Mouse (Mus musculus) urinary bladder, adult 2 months (tissue): ENCODE measurements around the gene Slc16a12. TPM values are rescaled to one million over a fixed set of nuclear protein-coding genes. Genes with fewer than 3 reads are reported as not detected.
"Not testable (repeated sequence)": the region's sequence is repeated elsewhere in the genome, so short reads cannot be mapped to it uniquely, and the experiment has no call there.

Experiments
- DNase-seq: peaks from one replicate; pipeline ENCODE4 v3.0.0; 2022; ENCODE audit warnings: low spot score
- polyA plus RNA-seq: library from polyadenylated mRNA; depleted of rRNA; stranded (reverse); fragments of >200 nt; gene quantifications from 2 replicates; pipeline ENCODE4 v1.2.3, GENCODE M21; 2012; rRNA removed

The Slc16a12 gene
- 9.0 and 13.4 TPM in 2 replicates for polyA plus RNA-seq

DNA sequence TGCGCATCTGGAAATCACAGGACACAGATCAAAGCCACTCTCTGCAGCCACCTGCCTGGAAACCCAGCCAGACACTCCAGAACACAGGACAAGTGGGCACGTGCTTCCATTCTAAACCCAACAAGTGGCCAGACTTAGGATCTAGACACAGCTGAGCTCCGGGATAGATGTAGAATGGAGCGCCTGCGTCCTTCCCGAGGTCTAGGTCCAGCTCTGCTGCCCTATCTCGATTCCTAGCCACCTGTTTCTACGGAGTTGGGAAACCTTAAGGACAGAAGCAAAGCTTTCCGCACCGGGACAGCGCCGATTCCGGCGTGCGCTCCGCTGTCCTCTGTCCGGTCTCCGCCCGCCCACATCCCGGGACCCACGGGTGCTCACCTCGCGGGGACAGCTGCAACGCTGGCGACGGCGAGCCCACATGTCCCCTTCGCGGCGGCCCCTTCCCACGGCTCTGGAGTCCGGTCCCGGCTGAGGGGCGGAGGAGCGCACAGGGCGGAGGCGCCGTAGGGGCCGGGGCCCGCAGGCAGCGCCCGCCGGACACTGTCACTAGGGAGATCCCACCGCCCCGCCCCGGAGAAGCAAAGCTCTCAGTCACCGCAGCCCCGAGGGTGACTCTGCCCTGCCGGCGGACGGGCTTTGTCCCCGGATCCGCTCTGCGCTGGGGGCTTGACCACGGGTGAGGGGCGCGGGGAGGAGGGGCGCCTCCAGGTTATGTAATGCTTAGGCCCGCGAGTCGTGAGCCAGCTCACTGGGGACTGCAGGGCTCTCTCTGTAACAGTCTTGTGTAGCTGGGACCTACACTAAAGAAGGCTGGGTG, at the start of gene Slc16a12:
Slc16a12 (minus strand) TSS at position 602 of the 817 bp plus-strand sequence.
- no peak for DNase-seq

DNA sequence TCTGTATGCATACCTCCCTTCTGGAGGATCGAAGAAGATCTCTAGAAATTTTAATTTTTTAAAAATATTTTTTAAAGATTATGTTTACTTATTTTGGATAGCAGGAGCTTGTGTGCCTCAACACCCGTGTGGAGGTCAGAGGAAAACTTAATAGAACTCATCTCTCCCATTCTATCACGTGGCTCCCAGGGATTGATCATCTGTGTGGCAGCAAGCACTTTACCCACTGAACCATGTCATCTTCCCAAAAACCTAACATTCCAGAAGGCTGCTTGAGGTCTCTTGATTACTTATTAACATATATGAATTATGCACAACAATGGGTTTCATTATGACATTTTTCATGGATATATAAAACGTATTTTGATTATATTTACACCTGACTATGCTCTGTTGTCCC, 49.3 kb upstream of the Slc16a12 start:
- no peak for DNase-seq

DNA sequence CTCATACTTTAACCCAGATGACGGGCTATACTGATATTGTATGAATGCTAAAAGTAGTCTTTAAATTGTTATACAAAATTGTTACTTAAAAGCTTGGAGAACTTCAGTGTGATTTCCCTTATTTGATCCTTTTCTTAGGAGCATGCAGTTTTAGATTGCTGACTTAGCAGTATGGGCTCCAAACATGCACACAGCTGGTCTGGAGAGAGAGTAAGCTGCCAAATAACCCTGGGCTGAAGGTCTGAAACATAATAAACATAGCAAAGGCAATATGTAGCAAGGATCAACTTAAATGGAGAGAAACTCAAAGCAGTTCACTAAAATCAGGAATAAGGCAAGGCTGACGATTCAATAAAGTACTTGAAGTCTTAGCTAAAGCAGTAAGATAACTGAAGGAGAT, 35.4 kb upstream of the Slc16a12 start:
- DNase-seq, result no peak

DNA sequence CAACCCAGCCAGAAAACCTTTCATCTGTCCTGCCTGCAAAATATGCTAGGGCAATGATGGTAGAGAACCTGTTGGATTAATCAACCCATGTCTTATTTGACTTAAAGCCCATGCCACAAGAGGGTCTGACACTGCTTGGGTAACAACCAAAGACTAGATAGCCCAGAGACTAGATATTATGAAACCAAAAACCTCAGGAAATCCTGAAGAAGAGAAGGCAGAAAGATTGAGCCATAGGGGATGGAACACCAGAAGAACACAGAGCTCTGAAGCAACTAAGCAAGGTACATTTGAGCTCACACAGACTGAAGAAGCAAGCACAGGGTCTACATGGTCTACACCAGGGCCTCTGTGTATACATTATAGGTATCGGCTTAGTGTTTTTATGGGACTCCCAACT, 31.9 kb upstream of the Slc16a12 start:
- DNase-seq, result no peak

DNA sequence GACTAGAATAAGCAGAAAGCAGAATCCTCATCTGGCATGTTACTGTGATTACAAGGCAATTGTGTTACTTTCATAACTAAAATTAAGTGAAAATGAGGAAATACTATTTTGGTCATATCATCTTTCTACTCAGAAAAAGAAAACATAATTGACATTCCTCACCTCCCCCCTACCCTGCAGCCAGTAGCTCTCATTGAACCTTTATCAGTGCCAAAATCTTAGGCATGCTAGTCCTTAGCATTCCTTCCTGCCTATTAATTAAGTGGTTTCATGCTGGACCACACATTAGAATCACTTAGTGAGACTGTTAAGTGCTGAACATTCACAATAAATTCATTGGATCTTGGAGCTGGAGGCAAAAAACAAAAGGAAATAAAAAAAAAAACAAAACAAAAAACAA, 31.0 kb upstream of the Slc16a12 start:
- DNase-seq, result no peak

DNA sequence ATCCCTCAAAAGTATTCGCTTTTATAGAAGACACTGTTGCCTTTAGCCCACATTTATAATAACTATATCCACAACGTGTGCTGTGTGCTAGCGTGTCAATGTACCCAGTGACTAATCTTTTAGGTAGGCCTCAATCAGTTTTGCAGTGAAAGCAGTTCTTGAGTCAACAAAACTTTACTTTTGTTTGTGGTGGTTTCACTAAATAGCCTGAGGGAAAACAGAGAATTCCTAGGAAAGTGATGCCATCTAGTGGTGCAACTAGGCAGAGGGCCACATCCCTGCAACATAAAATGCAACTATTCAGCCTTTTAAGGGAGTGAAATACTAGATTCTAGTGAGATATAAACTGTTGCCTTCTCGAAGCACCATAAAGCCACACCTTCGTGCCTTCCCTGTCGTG, 25.7 kb upstream of the Slc16a12 start:
- no peak for DNase-seq

DNA sequence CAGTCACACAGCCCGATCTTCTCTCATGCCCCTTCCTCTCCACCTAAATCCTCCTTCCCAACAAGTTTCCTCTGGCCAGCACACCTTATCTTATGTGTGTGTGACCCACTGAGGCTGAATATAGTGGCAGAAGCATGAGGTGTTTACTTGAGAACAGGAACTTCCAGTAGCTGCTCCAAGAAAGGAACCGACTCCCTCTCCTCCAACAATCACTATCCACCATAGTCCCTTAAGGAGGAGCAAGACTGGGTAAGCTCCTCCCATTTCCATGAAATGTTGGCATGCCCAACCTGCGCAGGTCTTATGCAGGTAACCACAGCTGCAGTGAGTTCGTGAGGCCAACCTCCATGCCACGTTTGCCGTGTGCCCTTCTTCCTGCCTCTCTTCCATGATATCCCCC, 23.7 kb upstream of the Slc16a12 start:
- no peak for DNase-seq

DNA sequence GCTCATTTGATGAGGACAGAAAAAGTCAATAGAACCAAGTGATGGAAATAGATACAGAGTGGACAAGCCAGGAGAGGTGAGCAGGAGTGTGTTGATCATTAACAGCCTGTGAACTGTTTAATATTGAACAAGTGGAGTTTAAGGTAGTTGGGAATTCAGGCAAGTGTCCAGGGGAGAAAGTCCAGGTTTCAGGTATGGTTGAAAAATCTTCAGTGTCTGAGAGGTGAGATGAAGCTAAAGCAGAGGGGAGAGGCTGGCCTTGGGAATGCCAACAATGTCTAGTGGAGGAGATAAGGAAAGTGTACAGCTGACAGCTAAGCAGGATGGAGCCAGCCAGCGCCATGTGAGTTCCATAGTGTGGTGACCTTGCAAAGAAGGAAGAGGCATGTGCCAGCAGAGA, 11.7 kb upstream of the Slc16a12 start:
- no peak for DNase-seq

DNA sequence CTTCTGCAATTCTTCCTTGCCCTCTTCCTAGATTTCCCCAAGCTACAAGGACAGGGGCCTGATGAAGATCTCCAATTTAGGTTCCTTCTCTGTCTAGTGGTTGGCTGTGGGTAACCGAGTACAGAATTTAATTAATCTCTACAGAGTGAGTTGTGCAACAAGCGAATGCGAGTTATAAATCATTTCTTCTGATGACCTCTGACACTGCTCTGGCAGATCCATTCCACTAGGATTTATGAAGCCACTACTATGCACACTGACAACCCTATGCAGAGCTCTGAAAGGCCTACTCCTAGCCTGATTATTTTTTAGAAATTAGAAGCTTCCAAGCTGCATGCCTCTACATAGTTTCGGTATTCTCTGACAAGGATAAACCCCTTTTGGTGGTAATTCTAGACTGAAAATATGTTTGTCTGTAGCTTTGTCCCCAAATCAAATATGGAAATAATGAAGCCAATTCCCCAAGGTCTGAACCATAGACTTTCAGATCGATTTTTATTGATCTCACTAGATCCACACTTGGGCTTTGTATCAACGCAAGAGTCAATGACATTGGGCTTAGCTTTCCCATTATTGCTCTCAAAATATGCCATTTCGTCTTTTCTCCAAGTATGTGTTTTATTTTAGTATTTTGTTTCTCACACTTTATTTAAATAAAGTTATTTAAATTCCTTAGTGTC, 9.6 kb upstream of the Slc16a12 start:
- no peak for DNase-seq

DNA sequence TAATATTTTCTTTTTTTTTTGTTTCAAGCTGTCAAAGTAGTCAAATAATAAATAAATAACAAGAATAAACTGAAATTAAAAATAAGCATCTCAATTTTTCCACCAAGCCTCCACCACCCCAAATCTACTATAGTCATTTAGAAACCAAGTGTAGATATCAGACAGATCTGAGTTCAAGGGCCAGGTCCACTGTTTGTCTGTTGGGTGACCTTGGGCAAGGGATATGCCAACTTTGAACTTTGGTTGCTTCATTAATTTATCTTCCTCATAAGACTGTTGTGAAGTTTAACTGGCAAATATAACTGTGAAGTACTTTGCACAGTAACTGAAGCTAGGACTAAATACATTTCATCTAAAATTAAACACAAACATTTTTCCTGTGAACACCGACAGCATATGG, 8.6 kb upstream of the Slc16a12 start:
- DNase-seq, result no peak

DNA sequence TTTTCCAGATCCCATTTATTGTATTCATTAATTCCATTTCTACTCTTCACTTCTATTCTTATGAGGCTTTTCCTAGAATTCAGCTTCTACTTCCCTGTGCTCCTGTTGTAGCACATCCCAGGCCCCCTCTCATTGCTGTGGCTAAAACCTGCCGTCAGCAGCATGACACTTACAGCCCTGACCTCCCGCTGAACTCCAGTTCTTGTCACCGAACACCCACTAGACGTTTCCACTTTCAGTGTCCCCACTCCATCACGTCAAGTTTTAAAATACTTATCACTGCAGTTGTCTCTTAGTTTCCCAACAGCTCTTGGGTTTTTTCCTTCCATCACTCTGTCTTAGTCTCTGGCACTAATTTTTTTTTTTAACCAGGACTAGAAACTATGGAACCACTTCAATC, 6.2 kb upstream of the Slc16a12 start:
- no peak for DNase-seq

DNA sequence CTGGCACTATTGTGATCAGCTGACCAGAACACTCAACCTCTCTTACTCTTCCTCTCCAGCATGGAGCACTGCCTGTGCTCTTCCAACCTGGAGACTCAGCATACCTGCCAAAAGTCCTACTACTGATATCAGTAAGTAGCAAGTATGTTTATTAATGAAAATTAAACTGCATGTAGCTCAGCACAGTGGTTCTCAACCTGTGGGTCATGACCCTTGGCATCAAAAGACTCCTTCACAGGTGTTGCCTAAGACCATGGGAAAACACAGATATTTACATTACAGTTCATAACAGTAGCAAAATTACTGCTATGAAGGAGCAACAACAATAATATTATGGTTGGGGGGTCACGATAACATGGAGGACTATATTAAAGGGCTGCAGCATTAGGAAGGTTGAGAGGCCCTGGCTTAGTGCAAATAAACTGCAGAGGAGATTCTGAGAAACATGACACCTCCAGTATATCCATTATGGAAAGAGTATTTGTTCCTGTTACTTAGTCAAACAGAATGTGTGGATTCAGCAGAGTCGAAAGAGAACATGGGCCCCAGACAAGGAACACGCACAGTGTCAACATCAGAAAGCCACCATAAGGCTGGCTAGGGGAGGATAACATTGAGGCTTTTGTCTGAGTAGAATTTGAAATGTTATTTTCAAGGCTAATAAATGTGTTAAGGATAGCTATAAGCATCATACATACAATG, 5.5 kb upstream of the Slc16a12 start:
- DNase-seq, result no peak

DNA sequence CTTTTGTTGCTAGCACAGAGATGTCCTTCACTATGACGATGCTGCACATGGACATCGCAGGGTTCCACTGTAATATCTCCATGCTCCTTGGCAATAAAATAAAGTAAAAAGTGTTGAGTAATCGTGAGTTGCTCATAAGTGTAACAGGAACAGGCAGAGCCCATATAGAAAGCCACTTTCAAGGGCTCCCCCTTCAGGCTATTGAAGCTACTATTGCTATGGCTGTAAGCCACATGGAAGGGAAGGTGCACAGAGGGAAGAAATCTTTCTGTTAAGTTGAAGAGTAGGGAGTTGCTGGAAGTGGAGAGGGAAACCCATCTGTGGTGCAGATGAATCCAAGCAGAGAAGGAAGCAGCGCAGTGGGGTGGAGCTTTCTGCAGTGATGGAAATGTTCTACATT, 4.1 kb upstream of the Slc16a12 start:
- no peak for DNase-seq

DNA sequence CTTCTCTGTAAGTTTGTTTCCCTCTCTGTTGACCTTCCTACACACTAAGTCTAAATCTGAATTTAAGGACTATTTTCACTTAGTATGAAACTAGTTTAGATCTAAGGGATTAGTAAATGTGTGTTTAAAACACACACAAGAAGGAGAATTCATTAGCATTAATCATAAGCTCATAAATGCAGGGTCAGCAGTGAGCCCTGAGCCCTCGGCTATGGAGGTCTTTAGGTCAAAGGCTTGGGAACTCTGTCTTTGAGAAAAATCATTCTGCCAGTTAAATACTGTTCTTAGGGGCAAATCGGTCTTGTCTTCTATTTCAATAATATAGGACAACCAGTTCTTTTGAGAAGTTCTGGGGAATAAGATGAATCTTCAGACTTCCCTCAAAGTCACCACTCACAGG, 1.9 kb upstream of the Slc16a12 start:
- DNase-seq, result no peak

DNA sequence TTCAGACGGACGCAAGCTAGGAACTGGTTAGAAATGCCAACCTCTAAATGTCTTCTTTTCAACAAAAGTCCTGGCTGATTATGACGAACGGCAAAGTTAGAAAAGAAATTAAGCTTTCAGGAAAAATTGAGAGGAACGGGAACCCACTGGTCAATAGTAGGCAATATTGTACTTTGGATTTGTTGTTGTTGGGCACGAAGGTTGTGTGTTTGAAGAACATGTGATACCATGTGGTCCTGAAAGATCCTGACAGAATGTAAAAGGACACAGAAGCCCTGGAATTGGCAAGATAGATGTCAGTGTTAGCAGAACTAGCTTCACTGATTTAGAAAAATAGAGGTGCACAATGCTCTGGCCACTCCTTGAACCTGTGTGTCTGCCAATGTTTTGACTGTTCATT, 880 bp upstream of the Slc16a12 start:
- DNase-seq, result not testable (repeated sequence)

DNA sequence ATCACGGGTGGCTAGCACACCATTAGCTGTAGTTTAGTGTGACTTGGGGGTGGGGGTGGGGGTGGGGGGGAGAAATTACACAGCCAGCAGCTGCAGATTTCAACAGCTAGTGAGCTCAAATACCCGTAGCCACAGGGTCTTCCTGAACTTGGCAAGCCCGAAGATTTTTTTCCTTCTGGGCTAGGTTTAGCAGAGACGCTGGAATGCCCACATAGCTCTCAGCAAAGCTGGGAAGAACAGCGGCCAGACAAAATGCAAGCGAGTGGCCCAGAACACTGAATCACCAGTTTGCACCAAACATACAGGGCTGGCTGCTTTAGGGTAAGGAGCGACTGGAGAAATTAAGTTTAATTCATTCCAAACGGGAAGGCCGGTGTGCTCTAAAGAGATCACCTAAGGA, 888 bp downstream of the Slc16a12 start:
- no peak for DNase-seq

DNA sequence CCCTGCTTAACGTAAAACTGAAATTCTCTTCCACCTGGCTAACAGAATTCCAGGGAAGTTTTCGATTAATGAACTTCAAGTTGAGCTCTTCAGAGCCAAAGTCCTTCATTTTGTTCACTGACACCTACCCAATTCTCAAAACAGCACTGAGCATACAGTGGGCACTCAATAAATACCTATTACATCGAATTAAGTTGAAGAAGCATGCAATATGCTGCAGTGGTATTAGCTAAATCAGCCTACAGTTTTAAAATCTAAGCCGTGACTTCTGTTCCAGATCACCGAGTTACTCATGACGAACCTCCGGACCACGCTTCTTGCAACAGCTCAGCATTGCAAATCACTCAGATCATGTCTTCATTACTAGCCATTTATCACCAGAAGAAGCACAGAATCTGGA, 2.1 kb downstream of the Slc16a12 start:
- DNase-seq, result no peak

DNA sequence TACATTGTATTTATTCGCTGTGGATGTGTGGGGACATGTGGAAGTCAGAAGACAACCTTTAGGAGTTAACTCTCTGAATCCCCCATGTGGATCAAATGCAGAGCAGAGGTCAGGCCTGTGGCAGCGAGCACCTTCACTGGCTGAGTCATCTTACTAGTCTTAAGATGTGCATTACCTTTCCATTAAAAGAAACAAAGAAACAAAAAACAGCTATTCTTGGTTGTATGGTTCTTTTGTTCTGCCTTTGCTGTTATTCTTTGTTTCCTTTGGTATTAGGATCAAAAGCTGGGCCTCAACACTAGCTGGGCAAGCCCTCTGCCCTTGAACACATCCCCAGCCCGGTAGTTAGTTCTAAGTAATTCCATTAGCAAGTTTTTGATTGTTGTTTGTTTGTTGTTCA, 9.2 kb downstream of the Slc16a12 start:
- DNase-seq, result no peak

DNA sequence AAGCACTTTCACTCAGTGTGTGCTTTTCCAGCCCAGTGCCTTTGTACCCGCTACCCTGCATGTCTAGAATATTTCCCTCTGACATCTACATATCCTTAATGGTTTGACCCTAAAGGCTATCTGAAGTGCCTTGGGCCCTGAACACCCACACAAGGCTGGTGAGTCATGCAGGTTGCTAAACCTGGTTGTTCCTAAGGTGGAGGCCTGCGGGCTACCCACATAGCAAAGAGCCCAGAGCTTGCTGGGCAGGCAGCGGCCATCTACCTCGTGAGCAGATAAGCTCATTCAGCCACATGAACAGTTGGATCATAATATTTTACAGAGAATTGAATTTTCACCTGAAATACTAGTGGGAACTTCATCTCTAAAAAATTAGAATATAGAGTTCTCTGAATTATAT, 11.2 kb downstream of the Slc16a12 start:
- no peak for DNase-seq

DNA sequence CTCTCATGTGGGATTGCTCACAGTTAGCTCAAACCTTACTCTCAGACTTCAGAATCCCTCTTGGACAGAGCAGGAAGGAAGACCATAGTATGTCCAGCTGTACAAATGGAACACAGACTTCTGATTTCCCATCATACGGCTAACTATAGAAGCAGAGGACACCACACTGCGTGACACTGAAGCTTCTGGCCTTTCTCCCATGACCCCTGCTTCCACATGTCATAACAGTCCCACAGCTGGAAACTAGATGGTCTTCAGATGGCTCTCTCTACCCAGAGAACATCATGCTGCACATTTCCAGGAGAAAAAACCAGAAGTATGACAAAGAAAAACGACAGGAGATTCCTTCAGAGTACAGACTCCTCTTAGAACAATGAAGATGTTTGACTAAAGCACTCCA, 14.1 kb downstream of the Slc16a12 start:
- DNase-seq, result no peak

DNA sequence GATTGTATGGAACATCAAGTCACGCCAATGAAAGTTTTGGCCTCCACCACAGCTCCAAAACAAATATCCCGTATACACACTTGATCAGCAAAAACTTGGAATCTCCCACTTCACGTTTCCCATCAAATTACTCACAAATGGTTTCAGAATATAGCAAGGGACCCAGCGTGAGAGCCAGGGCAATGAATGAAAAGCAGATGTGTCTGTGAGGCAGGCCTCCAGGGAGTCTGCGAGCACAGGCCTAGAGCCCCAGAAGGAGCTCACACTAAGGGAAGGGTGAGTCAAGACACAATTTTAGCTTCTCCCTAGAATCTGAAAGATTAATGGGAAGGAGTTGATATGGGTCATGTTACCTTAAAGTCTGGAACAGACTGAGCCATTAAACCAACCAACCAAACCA, 15.7 kb downstream of the Slc16a12 start:
- DNase-seq, result no peak

DNA sequence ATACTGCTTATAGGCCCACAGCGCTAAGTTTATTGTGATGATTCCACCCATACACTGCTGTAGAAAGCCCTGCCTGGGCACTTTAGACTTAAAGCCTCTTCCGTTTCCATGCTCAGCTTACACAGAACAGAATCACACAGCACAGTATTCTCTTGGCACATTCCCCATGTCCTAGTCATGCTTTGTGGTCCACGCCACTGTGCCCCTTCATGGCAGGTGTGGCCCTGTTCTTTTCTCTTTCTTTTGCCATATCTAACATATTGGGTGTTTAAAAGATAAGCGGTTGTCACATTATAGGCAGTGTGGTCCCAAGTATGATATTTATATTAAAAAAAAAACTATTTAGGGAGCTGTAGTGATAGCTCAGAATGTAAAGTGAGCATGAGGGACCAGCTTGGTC, 16.5 kb downstream of the Slc16a12 start:
- no peak for DNase-seq

DNA sequence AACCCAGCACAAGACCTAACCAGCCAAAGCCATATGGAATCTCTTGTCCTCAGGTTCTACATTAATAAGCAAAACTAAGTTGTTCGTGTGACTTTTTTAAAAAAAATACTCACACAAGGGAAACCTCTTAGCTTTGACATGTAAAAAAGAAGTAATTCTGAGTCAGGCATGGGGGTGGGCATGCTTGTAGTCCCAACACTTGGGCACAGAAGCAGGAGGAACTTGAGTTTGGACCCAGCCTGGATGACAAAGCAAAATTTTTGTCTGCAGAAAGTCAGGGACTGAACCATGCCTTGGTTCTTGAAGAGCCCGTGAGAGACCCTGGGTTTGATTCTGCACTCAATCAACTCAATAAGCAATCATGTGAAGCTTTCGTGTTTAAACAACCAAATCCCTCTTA, 17.6 kb downstream of the Slc16a12 start:
- no peak for DNase-seq
